ENCODE assay signal across 11 mouse cellular contexts in the genomic region with DNA sequence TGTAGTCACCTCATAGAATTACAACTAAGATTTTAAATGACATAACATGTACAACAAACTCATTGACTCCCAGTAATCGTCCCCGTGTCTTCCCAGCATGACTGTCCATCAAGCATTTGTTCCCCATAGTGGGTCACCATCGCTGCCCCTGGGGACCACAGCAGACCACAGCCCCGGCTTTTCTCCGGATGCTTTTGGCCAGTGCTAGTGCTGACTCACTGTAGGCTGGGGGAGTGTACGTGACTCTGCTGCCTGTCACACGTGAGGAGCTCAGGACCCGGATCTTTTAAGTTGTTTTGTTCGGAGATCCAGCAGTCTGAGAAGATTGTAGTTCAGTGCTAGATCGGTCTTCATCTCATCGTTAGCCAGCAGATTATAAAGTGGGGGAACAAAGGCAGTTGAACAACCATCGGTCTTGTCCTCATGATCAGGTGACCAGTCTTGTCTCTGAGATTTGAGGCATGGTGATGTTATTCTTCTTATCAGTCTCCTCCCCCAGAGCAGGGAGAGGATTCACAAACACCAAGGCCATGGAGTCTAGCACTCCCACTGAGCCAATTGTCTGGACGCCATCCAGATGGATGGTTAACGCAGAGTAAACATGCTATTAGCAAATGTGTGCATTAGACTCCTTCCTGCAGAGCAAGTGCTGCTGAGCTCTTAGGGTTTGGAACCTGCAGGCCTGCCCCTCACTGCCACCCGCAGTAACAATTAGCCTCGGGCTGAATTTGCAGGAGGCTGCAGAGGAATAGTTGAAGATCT.
DNase-seq lines count a peak whose midpoint lies in the region; ATAC-seq and TF ChIP-seq lines count a peak whose summit lies in the region.
"Had no signal": no experiment of that assay in that cellular context is flagged by ENCODE, and none has a peak within 500 bp of the region (broad histone marks: within the 10 kb centered on the region; RNA-seq: fewer than 3 reads in every experiment).

No protein-coding gene starts in this region.

- peak; percentile 78 for ATAC-seq in lung, embryonic 16.5 days (ENCODE audit: low read depth)
- peak; percentile 53; the same call in 1 of the 2 replicates for ATAC-seq in neural tube, embryonic 13.5 days (ENCODE audit: low read depth)
- no peak for ATAC-seq in monocyte, adult 5-6 weeks (replicated peaks; ENCODE audit: insufficient number of reproducible peaks, low FRiP score, low TSS enrichment, poor library complexity, severe bottlenecking)
- ATAC-seq: CD4-positive, CD25-positive, alpha-beta regulatory T cell, adult 4 months had no signal

- no peak overlapping the region for H3K4me2 ChIP-seq in lung, embryonic 16.5 days (ENCODE audit: low read depth, low read length)
- H3K4me2 ChIP-seq in neural tube, embryonic 13.5 days = no peak overlapping the region
- H3K4me2 ChIP-seq: midbrain, embryonic 12.5 days had no signal

- no peak overlapping the region for H3K4me3 ChIP-seq in lung, embryonic 16.5 days (ENCODE audit: low read length)
- no peak overlapping the region for H3K4me3 ChIP-seq in neural tube, embryonic 13.5 days
- H3K4me3 ChIP-seq: midbrain, embryonic 12.5 days had no signal

- peak; percentile 24 for DNase-seq in embryo, embryonic 10 days (ENCODE audit: low spot score)
- no peak for DNase-seq in embryo, embryonic 11 days
- DNase-seq in lung, postnatal 36 days = no peak
- peak; percentile 82 for DNase-seq in brain, embryonic 14.5 days (ENCODE audit: low read depth)
- no peak for DNase-seq in thymus, postnatal 36 days
- DNase-seq: spleen, adult 18-20 months had no signal

- H3K9me3 ChIP-seq in lung, embryonic 16.5 days (ENCODE audit: control insufficient read depth, low read length) = peaks cover 6% of the 10 kb centered on the region; the same call in 1 of the 2 replicates
- no peaks in the 10 kb centered on the region for H3K9me3 ChIP-seq in neural tube, embryonic 13.5 days

- no peak for TF ChIP-seq CTCF in brain, embryonic 14.5 days (IDR thresholded peaks at IDR 0.05; ENCODE audit: borderline replicate concordance, extremely low read depth, insufficient read depth, insufficient read length)

- peaks cover 2% of the 10 kb centered on the region; the same call in 1 of the 2 replicates for H3K4me1 ChIP-seq in lung, embryonic 16.5 days (replicated peaks; ENCODE audit: control insufficient read depth, insufficient read depth, low read length)
- no peaks in the 10 kb centered on the region; the same call in 1 of the 2 replicates for H3K4me1 ChIP-seq in neural tube, embryonic 13.5 days (replicated peaks)
- H3K4me1 ChIP-seq: midbrain, embryonic 12.5 days had no signal

- H3K27me3 ChIP-seq in lung, embryonic 16.5 days (ENCODE audit: control insufficient read depth, insufficient read depth, low read depth, low read length) = no peaks in the 10 kb centered on the region
- H3K27me3 ChIP-seq in neural tube, embryonic 13.5 days = no peaks in the 10 kb centered on the region
- H3K27me3 ChIP-seq: midbrain, embryonic 12.5 days had no signal

- whole genome bisulfite sequencing in lung, embryonic 16.5 days = 57% methylated on average over 16 of the region's 16 CpGs
- 69% methylated on average over 16 of the region's 16 CpGs for WGBS in neural tube, embryonic 13.5 days

- H3K27ac ChIP-seq in lung, embryonic 16.5 days (ENCODE audit: low read length) = no peak overlapping the region
- H3K27ac ChIP-seq in neural tube, embryonic 13.5 days (replicated peaks) = peak overlapping the region; percentile 14; the same call in 1 of the 2 replicates
- H3K27ac ChIP-seq: midbrain, embryonic 12.5 days had no signal

- TF ChIP-seq POLR2A in brain, embryonic 14.5 days (IDR thresholded peaks at IDR 0.05; ENCODE audit: borderline replicate concordance, extremely low read depth, insufficient read depth, insufficient read length, poor library complexity, severe bottlenecking) = no peak

- no peak overlapping the region for H3K9ac ChIP-seq in lung, embryonic 16.5 days (ENCODE audit: low read length)
- no peak overlapping the region for H3K9ac ChIP-seq in neural tube, embryonic 13.5 days
- H3K9ac ChIP-seq: midbrain, embryonic 12.5 days had no signal

- no peaks in the 10 kb centered on the region for H3K36me3 ChIP-seq in lung, embryonic 16.5 days (ENCODE audit: control insufficient read depth, insufficient read depth, low read length)
- no peaks in the 10 kb centered on the region for H3K36me3 ChIP-seq in neural tube, embryonic 13.5 days
- H3K36me3 ChIP-seq: midbrain, embryonic 12.5 days had no signal

Comparison
In these comparisons a context has a peak if more than half of its experiments do, and no peak if none do; other contexts are left out.
1. DNase-seq: peak in embryo, embryonic 10 days (single experiment) and brain, embryonic 14.5 days (single experiment); none in embryo, embryonic 11 days (single experiment), lung, postnatal 36 days (single experiment) and thymus, postnatal 36 days (0 of 2).